Mouse (Mus musculus) E14TG2a.4 (cell line): ENCODE results near the gene Rab11a.

ENCODE experiments used
- H3K27me3 ChIP-seq: 2 replicates; pipeline ENCODE4 v1.6.1; 2014; ENCODE audit warnings: low read length, control low read depth; ENCODE audit not compliant: insufficient read depth
- H3K36me3 ChIP-seq: 2 replicates; pipeline ENCODE4 v1.6.1; 2014; ENCODE audit warnings: low read length, control low read depth; ENCODE audit not compliant: insufficient read depth
- H3K4me1 ChIP-seq: replicated peaks from 2 replicates; pipeline ENCODE4 v1.6.1; 2014; ENCODE audit warnings: low read depth, low read length, control low read depth
- H3K4me3 ChIP-seq: replicated peaks from 2 replicates; pipeline ENCODE4 v1.5.1; 2014; ENCODE audit warnings: mild to moderate bottlenecking, low read length
- H3K9me3 ChIP-seq: 2 replicates; pipeline ENCODE4 v1.6.1; 2014; ENCODE audit warnings: low read length, control low read depth
- CTCF ChIP-seq: conservative IDR thresholded peaks from 2 replicates; pipeline ENCODE4 v1.5.1; 2014; ENCODE audit warnings: low read length
- NANOG ChIP-seq: IDR thresholded peaks from 2 replicates; pipeline ENCODE4 v1.6.1; 2014; ENCODE audit warnings: borderline replicate concordance, low read length, mixed read lengths
- POU5F1 ChIP-seq: IDR thresholded peaks from 2 replicates; pipeline ENCODE4 v1.6.1; 2014; ENCODE audit warnings: low read length, borderline replicate concordance

The Rab11a gene

GRCm38 (mm10) chr9:64703420-64703965 is 34.1 kb downstream of the Rab11a start:
- H3K27me3 ChIP-seq = no peaks in the 10 kb centered on the region
- TF ChIP-seq NANOG = no peak
- TF ChIP-seq POU5F1 = no peak
- TF ChIP-seq CTCF = no peak
- H3K36me3 ChIP-seq = peaks cover 73% of the 10 kb centered on the region
- peaks cover 7% of the 10 kb centered on the region for H3K4me1 ChIP-seq
- H3K4me3 ChIP-seq = no peak overlapping the region
- no peaks in the 10 kb centered on the region for H3K9me3 ChIP-seq

GRCm38 (mm10) chr9:64702937-64703336 is 34.6 kb downstream of the Rab11a start:
- TF ChIP-seq CTCF = no peak
- no peak for TF ChIP-seq POU5F1
- TF ChIP-seq NANOG = no peak
- Histone ChIP-seq H3K4me3 (no peak overlapping the region), H3K9me3 (no peaks in the 10 kb centered on the region), H3K36me3 (peaks cover 73% of the 10 kb centered on the region), H3K27me3 (no peaks in the 10 kb centered on the region), H3K4me1 (peaks cover 7% of the 10 kb centered on the region)

- H3K36me3 ChIP-seq = peaks cover 73% of the 10 kb centered on the region
- TF ChIP-seq NANOG (no peak), CTCF (no peak), POU5F1 (no peak)
- H3K4me3 ChIP-seq = no peak overlapping the region
- peaks cover 9% of the 10 kb centered on the region for H3K4me1 ChIP-seq
- no peaks in the 10 kb centered on the region for H3K27me3 ChIP-seq
- H3K9me3 ChIP-seq = no peaks in the 10 kb centered on the region
Measured at GRCm38 (mm10) chr9:64702391-64702790, 35.2 kb downstream of the Rab11a start.

- no peak for TF ChIP-seq NANOG
- no peak for TF ChIP-seq CTCF
- no peak overlapping the region for H3K4me3 ChIP-seq
- H3K36me3 ChIP-seq = peaks cover 74% of the 10 kb centered on the region
- H3K4me1 ChIP-seq = peaks cover 9% of the 10 kb centered on the region
- H3K27me3 ChIP-seq = no peaks in the 10 kb centered on the region
- H3K9me3 ChIP-seq = no peaks in the 10 kb centered on the region
Measured at GRCm38 (mm10) chr9:64701651-64702050, 35.9 kb downstream of the Rab11a start.

- H3K4me3 ChIP-seq = no peak overlapping the region
- no peaks in the 10 kb centered on the region for H3K9me3 ChIP-seq
- TF ChIP-seq NANOG (no peak), POU5F1 (no peak), CTCF (no peak)
- H3K36me3 ChIP-seq = peaks cover 74% of the 10 kb centered on the region
- no peaks in the 10 kb centered on the region for H3K27me3 ChIP-seq
- peaks cover 9% of the 10 kb centered on the region for H3K4me1 ChIP-seq
Measured at GRCm38 (mm10) chr9:64700451-64701311, 36.9 kb downstream of the Rab11a start.

- no peaks in the 10 kb centered on the region for H3K27me3 ChIP-seq
- H3K4me1 ChIP-seq = peaks cover 9% of the 10 kb centered on the region
- peaks cover 77% of the 10 kb centered on the region for H3K36me3 ChIP-seq
- H3K4me3 ChIP-seq = no peak overlapping the region
- no peaks in the 10 kb centered on the region for H3K9me3 ChIP-seq
- TF ChIP-seq POU5F1 (no peak), CTCF (no peak), NANOG (no peak)
Measured at GRCm38 (mm10) chr9:64698586-64698985, 39.0 kb downstream of the Rab11a start.

GRCm38 (mm10) chr9:64697677-64698076 is 39.9 kb downstream of the Rab11a start:
- Histone ChIP-seq H3K9me3 (no peaks in the 10 kb centered on the region), H3K4me3 (no peak overlapping the region), H3K36me3 (peaks cover 84% of the 10 kb centered on the region), H3K27me3 (no peaks in the 10 kb centered on the region), H3K4me1 (peaks cover 8% of the 10 kb centered on the region; the same call in 1 of the 2 replicates)
- no peak for TF ChIP-seq NANOG
- TF ChIP-seq POU5F1 = no peak
- TF ChIP-seq CTCF = no peak

GRCm38 (mm10) chr9:64697006-64697405 is 40.6 kb downstream of the Rab11a start:
- no peak for TF ChIP-seq CTCF
- peaks cover 87% of the 10 kb centered on the region for H3K36me3 ChIP-seq
- H3K4me3 ChIP-seq = no peak overlapping the region
- H3K9me3 ChIP-seq = no peaks in the 10 kb centered on the region
- no peaks in the 10 kb centered on the region for H3K27me3 ChIP-seq
- peaks cover 14% of the 10 kb centered on the region; the same call in 1 of the 2 replicates for H3K4me1 ChIP-seq
